Mouse (Mus musculus) cerebellum, adult (tissue): ENCODE data around the gene Tmem44.

Source experiments
- ATAC-seq: cut with Nextera tagmentation; 2 replicates; pipeline ENCODE4 v1.9.2; 2017; ENCODE audit warnings: mild to moderate bottlenecking, moderate library complexity, mixed read lengths; ENCODE audit not compliant: insufficient number of reproducible peaks, low FRiP score, low TSS enrichment

Tmem44 gene

GRCm38 (mm10) chr16:30554109-30554508 lies 3.5 kb upstream of the Tmem44 start:
- no peak for ATAC-seq

GRCm38 (mm10) chr16:30552621-30553338 lies 2.1 kb upstream of the Tmem44 start:
- ATAC-seq, result 0 out of 2 replicates have a peak, but pooled peaks have one; percentile 21

GRCm38 (mm10) chr16:30549966-30550747 lies 485 bp downstream of the Tmem44 start:
- ATAC-seq, result peak; percentile 76

- no peak for ATAC-seq
These were observed 1.1 kb downstream of the Tmem44 start for GRCm38 (mm10) chr16:30549516-30549915.

- ATAC-seq, result no peak
These were observed 2.4 kb downstream of the Tmem44 start for GRCm38 (mm10) chr16:30548291-30548690.

GRCm38 (mm10) chr16:30544693-30545092 lies 5.9 kb downstream of the Tmem44 start:
- ATAC-seq, result no peak

GRCm38 (mm10) chr16:30543386-30543785 lies 7.3 kb downstream of the Tmem44 start:
- no peak for ATAC-seq

GRCm38 (mm10) chr16:30542826-30543225 lies 7.8 kb downstream of the Tmem44 start:
- ATAC-seq, result no peak

GRCm38 (mm10) chr16:30540107-30541001 lies 10.3 kb downstream of the Tmem44 start:
- ATAC-seq, result 0 out of 2 replicates have a peak, but pooled peaks have one; percentile 18

GRCm38 (mm10) chr16:30539433-30539832 lies 11.2 kb downstream of the Tmem44 start:
- ATAC-seq, result no peak

GRCm38 (mm10) chr16:30535075-30535474 lies 15.6 kb downstream of the Tmem44 start:
- ATAC-seq, result no peak

GRCm38 (mm10) chr16:30533592-30533991 lies 17.1 kb downstream of the Tmem44 start:
- no peak for ATAC-seq

GRCm38 (mm10) chr16:30532929-30533328 lies 17.7 kb downstream of the Tmem44 start:
- no peak for ATAC-seq

- no peak for ATAC-seq
These were observed 18.8 kb downstream of the Tmem44 start for GRCm38 (mm10) chr16:30531761-30532406.

GRCm38 (mm10) chr16:30530815-30531214 lies 19.8 kb downstream of the Tmem44 start:
- no peak; the same call in 1 of the 2 replicates for ATAC-seq

GRCm38 (mm10) chr16:30528386-30528785 lies 22.3 kb downstream of the Tmem44 start:
- no peak for ATAC-seq

GRCm38 (mm10) chr16:30527889-30528288 lies 22.8 kb downstream of the Tmem44 start:
- no peak for ATAC-seq

GRCm38 (mm10) chr16:30525756-30526155 lies 24.9 kb downstream of the Tmem44 start:
- ATAC-seq, result no peak

- no peak for ATAC-seq
These were observed 26.2 kb downstream of the Tmem44 start for GRCm38 (mm10) chr16:30524481-30524880.
